Mouse (Mus musculus): ENCODE measurements at regions not wholly inside any gene's neighbourhood (a gene's known extent, or its start where the extent isn't known, plus 50 kb on each side); places are given as distances from the start of the nearest gene placed in this dataset.
A peak's percentile ranks its signal among the peaks of the same experiment; 100 is the strongest.
"Not testable (repeated sequence)": the region's sequence is repeated elsewhere in the genome, so short reads cannot be mapped to it uniquely, and the experiment has no call there.

DNA sequence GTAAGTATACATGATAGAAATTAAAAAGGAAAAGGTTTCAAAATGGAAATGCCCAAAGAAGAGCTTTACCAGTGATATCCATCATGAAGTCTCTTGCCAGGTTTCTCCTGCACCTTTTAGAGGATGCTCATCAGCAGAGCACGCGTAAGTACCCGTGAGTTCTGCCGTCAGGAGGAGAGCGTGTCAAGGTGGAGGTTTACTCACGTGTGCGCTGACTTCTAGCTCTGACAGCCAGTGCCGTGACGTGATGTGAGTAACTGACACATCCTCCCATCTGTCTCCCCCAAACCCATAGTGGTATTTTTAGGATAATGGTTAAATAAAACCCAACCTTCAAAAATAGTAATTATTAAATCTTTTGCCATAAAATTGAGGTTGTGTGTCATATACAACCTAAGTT lies 55.3 kb downstream of the Adra2a start:
- no peak for DNase-seq (ENCODE audit: low spot score)

DNA sequence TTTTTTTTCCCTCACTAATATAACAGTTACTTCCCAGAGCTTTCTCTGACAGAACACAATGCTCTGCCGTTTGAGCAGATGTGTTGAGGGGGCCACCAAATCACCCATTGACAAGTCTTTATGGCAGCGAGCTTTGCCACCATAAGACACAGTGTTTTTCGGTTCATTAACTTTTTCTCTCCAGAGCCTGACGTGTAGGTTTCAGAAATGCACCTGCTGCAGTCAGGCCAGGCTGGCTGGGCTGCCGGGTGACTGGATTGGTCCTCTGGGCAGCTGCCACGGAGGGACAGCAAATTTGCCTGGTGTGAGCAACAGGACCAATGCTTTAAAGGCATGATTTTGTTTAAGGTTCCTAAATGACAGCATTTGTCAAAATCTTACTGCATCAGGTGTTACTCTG lies 55.8 kb downstream of the Adra2a start:
- no peak for DNase-seq (ENCODE audit: low spot score)

DNA sequence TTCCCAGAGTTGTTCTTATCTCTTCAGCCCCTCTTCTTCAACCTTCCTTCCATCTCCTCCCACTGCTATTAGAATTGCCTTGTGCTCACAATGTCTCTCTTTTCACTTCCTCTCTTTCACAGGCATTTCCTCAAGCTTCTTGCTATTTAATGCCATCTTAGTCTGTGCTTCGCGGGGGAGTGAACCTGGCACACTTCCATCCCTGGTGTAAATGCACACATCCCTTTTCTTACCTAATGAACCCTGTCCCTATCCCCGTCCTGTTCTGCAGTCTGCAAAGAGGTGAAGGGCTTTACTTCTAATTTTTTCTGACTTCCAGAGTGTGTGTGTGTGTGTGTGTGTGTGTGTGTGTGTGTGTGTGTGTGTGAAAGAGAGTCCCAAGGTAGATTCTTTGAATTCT lies 62.6 kb downstream of the Adra2a start:
- no peak for DNase-seq (ENCODE audit: low spot score)

DNA sequence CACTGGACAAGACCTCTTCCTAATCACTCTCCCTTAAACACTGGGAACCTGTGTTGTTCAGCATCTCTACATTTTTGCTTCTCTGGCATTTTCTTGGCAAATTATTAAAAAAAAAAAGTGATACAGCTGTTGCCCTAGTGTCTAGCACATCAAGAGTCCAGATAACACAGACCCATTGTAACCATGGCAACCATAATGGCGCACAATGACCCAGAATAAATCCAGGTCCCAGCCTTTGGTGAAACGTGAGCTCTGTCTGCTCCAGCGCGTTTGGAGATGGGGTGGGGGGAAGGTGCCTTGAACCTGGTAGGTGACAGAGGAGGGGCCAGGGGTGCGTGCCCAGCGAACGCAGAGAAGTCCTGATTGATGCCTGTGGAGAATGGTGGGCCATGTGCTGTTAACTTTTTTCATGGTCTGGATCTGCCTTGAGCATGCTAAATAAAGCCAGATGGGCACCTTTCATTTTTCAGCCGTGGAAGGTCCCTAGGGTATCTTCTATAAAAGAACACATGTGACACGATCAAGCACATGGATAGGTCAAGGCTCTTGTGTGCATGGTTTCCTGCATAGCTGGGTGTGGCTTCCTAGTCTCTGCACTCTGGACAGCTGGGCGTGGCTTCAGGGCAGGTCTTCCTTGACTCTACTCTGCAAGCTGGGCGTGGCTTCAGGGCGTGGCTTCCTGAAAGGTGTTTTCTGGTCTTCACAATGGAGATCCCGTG lies 63.3 kb downstream of the Adra2a start:
- DNase-seq (ENCODE audit: low spot score) = no peak

DNA sequence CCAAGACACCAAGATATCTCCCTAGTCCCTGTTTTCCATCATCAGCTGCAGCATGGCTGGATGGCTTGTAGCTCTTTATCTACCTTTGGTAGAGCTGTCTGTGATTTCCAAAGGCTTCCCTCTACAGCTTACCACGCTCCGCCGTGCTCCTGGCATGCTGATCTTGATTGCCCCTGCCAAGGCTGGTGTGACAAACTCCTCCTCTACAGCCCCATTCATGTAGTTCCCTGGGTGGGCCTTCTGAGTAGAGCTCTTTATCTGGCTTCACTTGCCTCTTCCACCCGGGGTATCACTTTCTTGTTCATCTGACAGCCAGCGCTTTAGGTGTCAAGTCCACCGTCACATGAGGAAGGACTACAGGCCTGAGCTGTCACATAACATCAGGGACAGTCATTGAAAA lies 66.1 kb downstream of the Adra2a start:
- DNase-seq (ENCODE audit: low spot score) = no peak

DNA sequence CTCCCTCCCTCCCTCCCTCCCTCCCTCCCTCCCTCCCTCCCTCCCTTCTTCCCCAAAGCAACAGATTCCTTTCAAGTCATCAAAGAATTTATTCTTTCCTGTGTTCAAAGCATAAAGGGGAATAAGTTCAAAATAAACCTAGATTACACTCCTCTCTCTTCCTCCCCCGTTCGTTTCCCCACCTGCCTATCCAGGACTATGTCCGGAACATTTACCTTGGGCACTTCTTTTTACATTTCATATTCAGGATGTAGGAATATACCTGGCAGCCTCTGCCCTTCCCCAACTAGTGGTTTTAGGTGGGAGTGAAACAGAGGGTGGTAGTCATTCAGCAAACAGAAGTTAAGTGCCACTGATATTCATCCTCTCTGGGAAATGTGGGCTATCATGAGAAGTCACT lies 68.7 kb downstream of the Adra2a start:
- no peak for DNase-seq (ENCODE audit: low spot score)

DNA sequence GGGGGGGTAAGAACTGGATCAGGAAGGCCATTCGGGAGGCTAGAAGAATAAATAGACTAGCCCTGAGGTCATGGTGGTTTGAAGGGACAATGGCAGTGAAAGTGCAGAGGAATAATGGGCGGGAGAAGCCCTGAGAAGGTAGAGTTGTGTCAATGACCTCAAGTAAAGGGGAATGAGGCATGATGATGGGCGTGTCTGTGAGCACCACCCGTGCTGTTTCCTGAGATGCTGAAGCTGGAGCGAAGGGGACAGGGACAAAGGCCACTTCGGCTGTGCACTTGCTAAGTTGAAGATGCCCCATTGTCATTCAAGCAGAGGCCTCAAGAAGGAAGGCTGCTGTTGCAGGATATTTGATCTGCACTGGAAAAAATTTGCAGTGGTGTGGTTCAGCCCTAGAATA lies 69.5 kb downstream of the Adra2a start:
- DNase-seq (ENCODE audit: low spot score) = no peak

DNA sequence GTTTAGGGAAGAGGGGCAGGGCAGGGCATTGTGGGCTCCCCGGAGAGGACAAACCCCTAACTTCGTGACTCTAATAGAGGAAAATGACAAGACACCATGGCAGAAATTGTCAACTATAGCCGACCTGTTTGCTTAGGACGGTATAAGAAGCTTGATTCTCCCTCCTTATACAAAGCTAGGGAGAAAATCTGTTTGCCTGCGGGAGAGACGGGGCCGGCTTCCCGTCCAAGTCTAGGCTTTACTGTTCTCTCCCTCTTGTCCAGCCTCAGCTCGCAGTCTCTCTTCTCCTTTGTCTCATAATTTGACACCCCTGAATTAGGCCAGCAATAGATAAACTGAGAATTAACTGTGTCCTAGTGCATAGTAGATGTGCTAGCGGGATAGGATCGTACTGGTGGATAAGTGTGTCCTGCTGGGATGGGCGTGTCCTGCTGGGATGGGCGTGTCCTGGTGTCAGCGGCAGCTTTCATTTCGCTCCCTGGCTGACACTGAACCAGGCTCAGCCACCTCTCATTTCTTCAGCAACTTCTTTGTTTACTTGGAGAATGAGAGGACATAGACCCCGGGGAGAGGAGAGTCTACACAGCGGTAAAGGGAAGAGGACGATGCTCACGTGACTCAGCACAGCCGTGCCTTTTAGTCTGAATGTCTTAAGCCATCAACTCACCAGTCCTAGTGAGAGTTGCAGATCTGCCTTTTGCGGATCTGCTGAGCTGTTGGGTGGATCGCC lies 70.8 kb downstream of the Adra2a start:
- DNase-seq (ENCODE audit: low spot score) = no peak

DNA sequence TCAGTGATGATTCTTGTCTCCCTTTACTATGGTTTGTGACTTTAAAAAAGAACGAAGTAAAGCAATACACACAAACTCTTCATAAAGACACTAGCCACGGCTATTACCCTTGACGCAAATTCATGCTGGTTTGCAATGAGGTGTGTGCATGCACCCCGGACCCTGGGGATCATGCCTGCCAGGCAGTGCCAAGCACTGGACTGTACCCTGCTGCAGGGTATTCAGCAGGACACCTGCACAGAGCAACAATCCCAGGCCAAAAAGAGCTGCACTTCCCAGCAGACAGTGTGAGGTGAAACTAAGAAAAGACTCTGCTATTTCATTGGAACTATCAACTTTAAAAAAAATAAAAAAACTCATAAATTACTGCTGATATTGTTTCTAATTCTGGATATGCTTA lies 71.4 kb downstream of the Adra2a start:
- DNase-seq (ENCODE audit: low spot score) = no peak

DNA sequence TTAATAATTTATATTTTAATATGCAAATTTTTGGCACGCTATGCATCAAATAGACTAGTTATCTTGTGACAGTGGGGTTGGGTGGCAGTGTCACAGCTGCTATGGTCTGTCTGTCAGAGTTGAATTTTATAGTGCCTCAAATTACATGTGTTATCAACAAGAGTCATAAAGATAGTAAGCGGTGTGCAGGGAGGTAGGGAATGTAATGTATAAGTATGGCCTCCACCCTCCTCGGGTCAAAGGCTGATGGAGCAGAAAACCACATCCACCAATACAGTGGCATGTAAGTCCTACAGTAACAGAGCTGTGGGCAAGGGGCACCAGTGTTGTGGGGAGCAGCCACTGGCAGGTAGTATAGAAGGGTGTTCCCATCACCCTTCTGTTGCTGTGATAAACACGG lies 72.9 kb downstream of the Adra2a start:
- DNase-seq (ENCODE audit: low spot score) = no peak

DNA sequence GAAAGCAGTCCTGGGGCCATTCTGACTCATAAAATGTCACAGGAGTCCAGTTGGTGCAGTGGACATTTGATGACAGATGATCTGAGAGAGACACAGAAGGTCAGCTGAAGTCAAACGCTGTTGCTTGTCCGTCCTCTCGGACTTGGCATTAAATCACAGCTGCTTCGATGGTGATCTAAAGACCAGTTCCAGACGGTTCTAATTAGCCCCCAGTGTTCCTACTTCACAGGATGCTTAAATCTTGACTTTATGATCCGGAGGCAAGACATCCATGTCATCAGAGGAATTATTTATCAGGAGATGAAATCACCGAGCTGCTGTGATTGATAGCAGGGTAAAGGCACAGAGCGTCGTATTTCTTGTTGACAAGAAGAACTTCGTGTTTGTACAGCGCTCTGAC lies 73.7 kb downstream of the Adra2a start:
- no peak for DNase-seq (ENCODE audit: low spot score)

DNA sequence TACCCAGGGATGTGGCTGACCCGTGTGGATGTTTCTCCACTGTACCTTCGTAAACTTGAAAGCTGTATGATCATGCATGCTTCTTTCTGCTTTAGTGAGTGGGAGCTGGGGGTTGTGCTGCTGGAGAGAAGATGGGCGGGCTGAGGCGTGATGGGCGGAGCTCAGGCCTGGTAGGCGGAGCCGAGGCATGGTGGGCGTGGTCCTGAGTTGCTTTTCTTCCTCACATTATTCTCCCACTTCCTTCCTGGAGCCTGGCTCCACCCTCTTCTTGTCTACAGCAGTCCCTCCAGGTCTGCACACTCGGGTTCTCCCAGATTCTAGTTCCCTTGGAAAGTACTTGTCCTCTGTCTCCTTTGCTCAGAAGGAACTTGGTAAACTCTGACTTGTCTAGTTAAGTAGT lies 79.6 kb downstream of the Adra2a start:
- DNase-seq (ENCODE audit: low spot score) = no peak

DNA sequence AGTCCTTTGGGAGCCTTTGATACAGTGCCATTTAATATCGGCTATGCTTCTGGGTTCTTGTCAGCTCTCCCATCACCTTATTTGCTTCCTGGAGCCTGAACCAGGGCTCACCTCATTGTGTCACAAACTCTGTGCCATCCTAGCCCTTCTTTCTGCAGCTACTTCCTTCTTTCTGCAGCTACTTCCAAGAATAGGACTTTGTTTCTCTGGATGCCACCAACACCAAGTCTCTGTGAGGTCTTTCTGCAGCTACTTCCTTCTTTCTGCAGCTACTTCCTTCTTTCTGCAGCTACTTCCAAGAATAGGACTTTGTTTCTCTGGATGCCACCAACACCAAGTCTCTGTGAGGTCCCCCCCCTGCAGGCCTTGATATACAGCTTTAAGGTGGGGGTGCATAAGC lies 107.8 kb downstream of the Adra2a start:
- not testable (repeated sequence) for DNase-seq (ENCODE audit: low spot score)

DNA sequence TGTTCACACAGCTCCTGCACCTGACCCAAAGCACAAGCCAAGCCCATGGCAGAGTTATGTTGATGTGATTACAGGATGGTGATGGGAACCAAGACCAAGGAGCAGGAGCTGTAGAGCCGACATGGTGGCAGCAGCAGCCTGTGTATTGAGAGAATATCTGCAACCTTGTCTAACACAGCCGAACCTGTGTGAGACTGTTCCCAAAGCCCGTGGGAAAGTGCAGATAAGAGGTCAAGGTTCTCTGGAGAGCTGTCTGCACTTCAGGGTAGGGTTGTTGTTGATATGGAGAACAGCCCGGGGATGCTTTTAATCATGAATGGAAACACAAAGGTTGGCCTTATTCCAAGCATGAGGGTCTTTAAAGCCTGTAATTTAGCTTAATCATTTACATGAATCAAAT lies 110.4 kb downstream of the Adra2a start:
- no peak for DNase-seq (ENCODE audit: low spot score)

DNA sequence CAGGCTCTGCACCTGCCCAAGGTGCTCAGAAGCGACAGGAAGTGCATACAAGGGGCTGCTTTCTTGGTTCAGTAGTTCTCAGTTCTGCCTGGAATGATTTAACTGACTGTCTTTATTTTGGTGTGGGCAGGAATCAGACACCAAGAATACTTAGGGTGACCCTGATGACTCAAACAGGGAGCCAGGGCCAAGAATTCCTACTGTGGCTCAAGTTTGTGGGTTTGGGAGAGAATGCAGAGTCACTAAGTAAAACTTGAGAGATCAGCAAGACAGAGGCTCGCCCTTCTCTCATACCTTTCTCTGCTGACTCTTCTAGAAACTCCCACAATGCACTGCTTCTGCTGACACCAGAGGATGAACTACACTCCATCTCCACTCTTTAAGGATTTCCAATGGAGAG lies 126.4 kb downstream of the Adra2a start:
- no peak for DNase-seq (ENCODE audit: low spot score)

DNA sequence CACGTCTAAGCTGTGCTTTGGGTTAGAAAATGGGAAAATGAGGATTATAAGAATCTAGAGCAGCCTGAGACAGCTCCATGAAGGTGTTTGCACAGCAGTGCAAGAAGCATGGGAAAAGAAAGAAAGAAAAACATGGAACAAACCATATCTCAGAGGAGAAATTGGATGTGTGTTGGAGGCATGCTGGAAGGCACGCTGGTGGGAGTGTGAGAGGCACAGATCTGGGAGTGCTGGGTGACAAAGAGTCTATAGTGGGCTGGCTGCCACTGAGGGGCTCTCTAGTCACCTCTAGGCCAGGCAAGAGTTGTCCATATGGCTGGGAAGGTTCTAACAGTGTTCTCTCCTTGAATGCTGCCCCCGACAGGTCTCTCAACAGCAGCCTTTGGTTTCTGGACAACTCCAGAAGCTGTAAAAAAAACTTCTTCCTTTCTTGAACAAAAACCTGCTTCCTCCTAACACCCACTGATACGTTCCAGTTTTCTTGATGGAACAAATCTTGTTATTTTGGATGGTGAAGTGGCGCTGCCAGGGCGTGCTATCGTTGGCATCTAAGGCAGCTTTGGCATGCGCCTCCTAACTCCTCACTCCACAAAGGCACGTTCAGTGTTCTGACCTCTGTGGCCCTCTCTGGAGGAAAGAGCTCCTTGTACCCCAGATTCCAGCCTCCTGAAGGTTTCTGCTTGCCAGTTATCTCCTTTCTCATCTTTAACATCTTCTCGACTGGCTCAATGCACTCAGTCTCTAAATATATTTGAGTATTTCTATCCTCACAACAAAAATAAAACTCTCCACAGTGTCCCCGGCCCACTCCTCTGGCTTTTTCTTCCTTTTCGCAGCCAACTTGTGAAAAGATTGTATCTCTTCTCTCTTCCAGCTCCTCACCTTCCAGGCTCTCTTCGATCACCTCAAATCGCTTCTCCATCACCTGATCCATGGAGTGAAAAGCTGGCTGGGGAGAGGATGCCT lies 130.4 kb downstream of the Adra2a start:
- DNase-seq (ENCODE audit: low spot score) = no peak

DNA sequence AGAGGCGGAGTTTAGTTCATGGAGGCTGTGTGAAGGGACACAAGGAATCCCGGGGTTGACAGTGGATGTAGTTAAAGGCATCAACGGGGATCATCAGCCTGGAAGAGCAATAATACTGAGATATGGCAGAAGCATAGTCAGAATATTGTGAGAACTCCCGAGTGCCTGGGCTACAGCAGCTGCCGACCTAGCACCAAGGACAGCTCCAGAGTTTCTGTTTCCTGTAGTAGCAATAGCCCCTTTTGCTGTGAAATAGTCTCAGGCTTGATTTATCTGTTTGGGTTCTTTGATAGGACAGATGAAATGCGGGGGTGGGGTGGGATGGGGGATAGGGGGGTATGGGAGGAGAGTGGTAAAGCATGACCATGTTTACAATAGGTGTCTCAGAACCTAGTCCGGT lies 131.8 kb downstream of the Adra2a start:
- peak; percentile 44 for DNase-seq (ENCODE audit: low spot score)

DNA sequence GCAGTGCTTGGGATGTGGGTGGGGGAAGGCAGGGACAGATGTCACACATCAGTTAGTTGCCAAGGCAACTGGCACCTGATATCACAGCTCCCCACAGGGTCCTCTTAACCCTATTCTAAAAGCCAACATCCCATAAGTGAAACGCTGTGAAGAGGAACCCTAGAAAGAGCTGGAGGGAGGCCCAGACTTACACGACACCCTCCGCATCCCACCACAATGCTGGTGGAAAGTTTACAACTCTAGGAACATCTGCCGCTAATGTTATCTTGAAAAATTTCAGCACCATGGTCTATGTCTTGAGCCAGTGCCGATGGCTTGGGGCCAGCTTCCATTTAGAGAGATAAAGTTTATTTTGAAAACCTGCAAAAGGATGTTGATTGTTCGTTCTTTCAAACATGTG lies 133.5 kb downstream of the Adra2a start:
- no peak for DNase-seq (ENCODE audit: low spot score)

DNA sequence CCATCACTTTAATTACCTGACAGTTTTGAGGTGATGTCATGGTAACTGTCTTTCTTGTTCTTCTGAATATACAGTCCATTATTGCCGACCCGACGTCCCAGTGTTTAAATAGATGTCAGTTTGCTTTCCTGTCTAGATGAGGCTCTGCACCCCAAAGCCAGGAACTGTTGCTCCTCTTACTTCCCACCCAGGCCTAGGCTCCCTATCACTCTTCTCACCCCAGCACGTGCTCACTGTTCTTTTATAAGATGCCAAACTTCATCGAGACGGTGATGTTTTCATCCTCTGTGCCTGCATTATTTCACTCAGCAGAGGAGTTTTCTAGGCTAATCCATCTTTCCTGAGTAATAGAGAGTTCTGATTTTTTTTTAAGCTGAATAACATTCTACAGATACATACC lies 156.5 kb downstream of the Adra2a start:
- no peak for DNase-seq (ENCODE audit: low spot score)

DNA sequence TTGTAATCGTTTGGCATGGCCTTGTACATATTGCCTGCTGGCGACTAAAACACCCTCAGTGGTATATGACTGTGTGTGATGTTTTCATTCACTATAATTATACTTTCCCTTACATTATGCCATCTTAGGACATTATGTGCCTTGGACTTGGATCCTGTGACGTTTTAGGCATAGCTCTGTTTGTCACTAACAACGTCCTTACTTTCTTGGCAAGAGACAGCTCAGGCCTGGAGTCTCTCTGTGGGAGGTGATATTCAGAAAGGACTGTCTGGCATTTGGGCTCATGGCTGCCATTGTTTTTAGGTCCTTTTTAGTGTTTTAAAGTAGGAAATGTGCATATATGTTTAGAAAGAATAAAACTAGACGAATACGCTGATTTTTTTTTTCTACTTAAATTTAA lies 158.5 kb downstream of the Adra2a start:
- DNase-seq (ENCODE audit: low spot score) = no peak

DNA sequence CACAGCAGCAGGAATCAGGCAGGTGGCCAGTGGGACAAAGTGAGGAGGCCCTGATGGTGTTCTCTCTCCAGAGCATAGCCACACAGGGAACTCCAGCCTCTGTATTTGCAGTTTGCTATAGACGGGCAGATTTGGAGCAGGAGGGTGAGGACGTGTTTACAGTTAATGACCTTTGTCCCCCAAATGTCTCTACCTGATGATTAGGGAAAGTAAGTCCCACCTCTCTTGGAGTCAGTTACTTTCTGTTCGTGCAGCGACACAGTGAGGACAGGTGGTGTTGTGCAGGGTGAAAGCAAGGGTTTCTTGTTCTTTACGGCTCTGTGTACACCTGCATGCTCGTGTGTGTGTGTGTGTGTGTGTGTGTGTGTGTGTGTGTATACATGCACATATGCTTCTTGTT lies 162.9 kb downstream of the Adra2a start:
- no peak for DNase-seq (ENCODE audit: low spot score)

DNA sequence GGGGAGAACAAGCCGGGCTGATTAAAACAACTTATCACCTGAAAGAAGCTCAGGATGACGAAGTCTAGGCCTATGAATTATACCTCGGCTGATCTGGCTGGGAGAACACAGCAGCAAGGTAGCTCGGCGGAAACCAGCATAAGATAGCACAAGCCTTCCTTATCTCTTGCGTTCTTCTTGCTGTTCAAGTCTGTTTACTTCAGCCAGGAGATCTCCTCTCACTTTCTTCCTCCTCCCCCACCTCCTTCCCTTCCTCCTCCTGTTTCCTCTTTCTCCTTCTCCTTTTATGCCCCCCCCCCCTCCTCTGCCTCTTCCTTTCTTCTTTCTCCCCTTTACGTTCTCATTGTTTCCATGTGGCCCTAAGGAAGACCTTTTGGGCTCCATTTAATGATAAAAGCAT lies 168.2 kb downstream of the Adra2a start:
- DNase-seq (ENCODE audit: low spot score) = no peak

DNA sequence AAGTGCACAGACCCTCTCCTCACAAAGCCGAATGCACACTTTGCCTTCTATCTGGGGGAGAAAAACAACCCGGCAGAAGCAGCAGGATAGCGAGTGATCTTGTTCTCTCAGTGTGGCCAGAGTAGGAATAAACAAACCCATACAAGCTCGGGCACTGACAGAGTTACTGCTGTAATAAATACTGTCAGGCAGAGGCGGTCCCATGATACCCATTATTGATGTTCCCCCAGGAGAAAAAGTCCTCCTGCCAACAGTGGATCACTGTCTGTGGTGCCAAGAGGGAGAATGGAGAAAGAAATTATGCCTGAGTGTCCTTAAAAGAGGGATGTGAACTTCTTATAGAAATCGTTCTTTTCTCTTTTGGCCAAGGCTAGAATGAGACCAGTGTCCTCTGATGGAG lies 200.2 kb downstream of the Adra2a start:
- DNase-seq (ENCODE audit: low spot score) = no peak

All from adipocyte (in vitro differentiated cells).